Mouse (Mus musculus) CD4-positive, CD25-positive, alpha-beta regulatory T cell, adult 4 months (primary cell): ENCODE data around the gene Gm20741. TPM values are rescaled to one million over a fixed set of nuclear protein-coding genes. Genes with fewer than 3 reads are reported as not detected.

Experiments
- ATAC-seq: one replicate; pipeline ENCODE4 v1.8.0; 2017
- polyA plus RNA-seq, 2 experiments: library from polyadenylated mRNA; unstranded; fragments of 100-300 nt; shearing (Covaris generic); gene quantifications; one replicate each; pipeline ENCODE4 v1.2.1; 2017

Gm20741 gene
- polyA plus RNA-seq = not detected

DNA sequence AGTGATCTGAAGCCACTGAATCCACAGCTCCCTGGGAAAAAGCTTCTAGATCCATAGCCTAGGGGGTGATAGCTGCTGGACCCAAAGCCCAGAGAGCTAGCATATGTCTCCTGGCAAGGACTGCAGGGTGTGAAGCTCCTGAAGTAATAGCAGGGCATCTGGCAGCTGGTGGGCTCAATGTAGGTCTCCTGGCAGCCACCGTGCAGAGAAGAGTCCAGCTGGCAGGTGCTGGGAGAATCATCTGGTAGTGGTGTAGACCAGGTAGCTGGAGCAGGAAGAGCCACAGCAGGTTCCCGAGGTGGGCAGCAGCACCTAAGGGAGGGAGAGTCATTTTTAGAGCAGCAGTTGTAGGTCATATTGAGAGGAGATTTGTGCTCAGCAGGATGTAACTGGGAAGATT is at the start of gene Gm20741:
Gene Gm20741, minus strand, starts transcription at position 394 of the 400 bp plus-strand sequence.
- no peak for ATAC-seq

DNA sequence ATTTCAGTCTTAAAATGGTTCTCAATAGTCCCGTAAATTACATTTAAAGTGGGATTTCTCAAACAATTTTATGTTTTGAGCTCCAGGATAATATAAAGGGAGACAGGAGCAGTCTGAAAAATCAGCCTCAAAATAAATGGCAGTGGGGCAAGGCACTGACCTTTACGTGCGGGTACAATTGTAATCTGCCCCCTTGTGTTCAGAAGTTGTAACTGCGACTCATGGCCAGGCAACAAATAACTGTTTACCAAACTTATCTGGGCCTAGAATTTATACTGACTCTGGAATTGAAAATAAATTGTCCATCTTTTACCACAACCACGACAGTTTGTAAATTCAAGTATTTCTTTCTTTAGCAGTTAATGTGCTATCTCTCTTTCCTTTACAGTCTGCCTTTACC is 39.4 kb upstream of the Gm20741 start:
- ATAC-seq = no peak

DNA sequence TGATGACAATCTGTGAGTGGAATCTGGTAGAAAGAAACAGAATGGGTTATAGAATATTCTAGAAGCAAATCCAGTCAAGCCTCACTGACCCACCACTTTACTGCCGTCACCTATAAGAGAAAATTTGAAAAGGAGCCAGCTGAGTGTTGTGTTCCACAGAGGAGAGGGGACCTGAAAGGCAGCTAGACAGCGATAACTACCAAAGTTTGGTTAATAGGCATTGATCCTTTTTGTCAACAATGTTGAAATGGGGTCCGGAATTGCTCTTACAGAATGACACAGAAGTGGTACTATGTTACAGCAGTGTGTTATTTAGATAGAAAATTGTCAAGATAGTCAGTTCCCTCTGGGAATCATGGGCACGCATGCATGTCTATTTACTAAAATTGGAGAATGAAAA is 36.5 kb upstream of the Gm20741 start:
- ATAC-seq = no peak

DNA sequence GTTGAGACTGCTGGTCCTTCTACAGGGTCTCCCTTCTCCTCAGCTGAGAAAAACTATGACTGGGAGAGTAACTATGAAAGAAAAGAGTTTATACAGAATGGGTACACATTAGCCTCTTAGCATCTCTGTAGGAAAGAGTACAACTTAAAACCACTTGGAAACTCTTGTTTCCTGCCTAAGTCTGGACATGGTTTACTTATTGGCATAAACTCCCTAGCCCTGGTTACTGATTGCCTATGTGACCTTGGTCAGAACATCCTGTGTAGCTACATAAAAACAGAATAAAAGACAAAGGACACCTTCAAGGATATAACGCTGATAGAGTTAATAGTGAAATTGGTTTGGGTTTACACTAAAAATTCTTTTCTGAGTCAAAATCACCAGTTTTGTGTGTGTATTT is 35.3 kb upstream of the Gm20741 start:
- ATAC-seq = no peak

DNA sequence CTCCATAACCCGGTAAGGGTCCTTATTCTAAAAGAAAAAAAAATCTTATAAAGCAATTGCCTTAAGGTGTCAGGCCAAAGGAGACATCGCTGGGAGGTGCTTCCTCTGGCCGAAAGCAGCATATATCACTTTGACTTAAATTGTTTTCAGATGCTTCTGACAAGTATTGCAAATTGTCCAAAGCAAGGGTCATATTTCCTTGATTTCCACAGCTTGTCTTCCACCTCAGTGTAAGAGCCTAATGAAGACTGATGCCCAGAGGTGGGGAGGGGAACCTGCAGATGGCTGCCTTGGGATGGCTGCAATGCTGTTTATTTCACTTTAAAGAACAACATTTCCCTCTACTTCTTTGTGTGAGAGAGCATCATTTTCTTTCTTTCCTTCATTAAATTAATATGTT is 15.0 kb upstream of the Gm20741 start:
- no peak for ATAC-seq

DNA sequence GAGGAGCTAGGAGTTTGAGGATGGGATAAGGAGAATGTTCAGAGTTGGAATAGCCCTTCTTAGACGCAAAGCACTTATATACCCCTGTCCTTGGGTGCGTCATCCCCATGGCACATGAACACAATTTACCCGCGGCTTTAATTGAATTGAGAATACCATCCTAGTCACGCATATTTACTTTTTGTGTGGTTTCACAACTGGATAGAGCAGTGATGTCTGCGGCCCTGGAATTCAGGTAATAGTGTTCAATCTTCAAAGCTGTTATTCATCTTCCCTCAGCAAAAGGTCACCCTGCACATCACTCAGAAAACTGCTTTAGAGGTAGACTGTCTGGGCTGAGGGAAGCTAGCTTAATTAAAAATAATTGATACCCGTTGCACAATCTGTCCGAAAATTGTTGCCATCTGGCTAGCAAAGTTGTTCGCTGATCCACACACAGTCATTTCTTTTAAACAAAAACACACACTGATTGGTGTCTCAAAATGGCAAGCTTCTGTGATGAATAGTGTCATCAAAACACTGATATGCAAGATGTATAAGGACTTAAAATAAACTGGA is 14.2 kb upstream of the Gm20741 start, which contains the start of gene Krtap14:
Gene Krtap14, minus strand, starts transcription at position 51 of the 558 bp plus-strand sequence.
- ATAC-seq = no peak

DNA sequence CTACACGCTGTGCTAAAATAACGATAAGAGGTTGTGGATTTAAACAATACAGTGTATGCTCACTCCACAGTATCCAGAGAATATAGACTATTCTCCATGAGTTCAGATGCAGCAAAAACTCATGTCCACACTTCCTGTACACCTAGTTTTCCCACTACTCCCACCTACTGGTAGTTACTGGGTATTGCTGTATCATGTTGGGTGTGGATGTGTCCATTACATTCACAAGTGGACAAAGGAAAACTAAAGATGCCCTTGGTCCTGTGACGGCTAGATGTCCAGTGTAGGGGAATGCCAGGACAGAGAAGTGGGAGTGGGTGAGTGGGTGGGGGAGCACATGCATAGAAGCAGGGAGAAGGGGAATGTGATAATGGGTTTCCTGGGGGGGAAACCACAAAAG is 11.7 kb upstream of the Gm20741 start:
- ATAC-seq = no peak

DNA sequence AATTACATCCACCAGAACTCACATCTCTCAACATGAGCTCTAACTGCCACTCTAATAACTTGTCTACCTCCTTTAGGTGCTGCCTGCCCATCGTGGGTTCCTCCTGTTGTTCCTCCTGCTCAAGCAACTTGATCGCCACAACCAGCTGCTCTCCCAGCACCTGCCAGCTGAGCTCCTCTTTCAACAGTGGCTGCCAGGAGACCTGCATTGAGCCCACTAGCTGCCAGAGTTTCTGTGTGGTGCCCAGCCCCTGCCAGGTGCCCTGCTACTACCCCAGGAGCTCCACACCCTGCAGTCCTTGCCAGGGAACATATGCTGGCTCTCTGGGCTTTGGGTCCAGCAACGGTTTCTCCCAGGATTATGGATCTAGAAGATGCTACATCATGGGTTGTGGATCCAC is 8.0 kb upstream of the Gm20741 start, which contains the start of gene Krtap15:
Gene Krtap15, plus strand, starts transcription at position 150 of the 400 bp plus-strand sequence.
- no peak for ATAC-seq

DNA sequence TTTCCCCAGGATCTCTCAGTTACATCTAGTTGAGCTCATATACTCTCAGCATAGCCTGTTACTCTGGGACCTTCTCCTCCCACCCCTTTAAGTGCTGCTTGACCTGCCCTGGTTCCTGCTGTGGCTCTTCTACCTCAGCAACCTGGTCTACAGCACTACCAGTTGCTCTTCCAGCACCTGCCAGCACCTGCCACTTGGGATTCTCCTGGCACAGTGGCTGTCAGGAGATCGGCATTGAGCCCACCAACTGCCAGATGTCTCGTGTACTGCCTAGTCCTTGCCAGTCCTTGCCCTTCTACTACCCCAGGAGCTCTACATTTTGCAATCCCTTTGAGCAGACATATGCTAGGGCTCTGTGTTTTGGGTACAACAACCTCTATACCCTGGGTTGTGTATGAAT is 25.2 kb downstream of the Gm20741 start:
- no peak for ATAC-seq

DNA sequence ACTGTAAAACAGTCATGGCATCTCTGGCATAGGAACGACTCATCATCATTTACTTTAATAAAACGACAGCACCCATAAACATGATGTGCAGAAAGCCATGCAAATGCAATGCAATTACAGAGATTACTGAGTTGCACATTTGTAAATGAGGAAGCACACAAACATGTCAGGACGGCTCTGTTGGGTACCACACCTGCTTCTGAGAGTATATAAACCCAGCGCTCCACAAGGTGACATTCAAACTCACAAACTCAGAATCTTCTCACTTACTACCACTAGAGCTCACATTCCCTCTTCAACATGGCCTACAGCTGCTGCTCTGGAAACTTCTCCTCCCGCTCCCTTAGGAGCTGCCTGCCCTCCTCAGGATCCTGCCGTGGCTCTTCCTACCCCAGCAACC is 34.4 kb downstream of the Gm20741 start, which contains the start of gene Gm5965:
Gene Gm5965, plus strand, starts transcription at position 301 of the 400 bp plus-strand sequence.
- ATAC-seq = no peak

DNA sequence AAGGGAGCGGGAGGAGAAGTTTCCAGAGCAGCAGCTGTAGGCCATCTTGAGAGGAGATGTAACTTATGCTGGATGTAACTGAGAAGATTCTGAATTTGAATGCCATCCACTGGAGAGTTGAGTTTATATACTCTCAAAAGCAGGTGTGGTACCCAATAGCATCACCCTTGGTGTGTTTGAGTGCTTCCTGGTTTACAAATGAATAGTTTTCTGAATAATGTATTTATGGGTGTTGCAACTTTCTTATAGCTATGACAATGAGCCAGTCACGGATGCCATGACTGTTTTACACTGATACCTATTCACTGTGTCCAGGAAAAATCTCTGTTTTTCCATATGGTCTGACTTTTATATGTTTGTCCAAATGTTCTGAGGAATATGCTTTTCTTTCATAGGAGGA is 37.9 kb downstream of the Gm20741 start, which contains the start of gene 2310057N15Rik:
Gene 2310057N15Rik, minus strand, starts transcription at position 101 of the 400 bp plus-strand sequence.
- no peak for ATAC-seq

Other genes with a start within 250 kb of the Gm20741 start
- gene Cldn8, start 249.0 kb downstream of the Gm20741 start, polyA plus RNA-seq = not detected
- not detected for gene Krtap24-1, start 199.9 kb downstream of the Gm20741 start, polyA plus RNA-seq
- not detected for gene 2310079G19Rik, start 184.6 kb downstream of the Gm20741 start, polyA plus RNA-seq
- gene Krtap26-1, start 164.4 kb downstream of the Gm20741 start, polyA plus RNA-seq = not detected
- gene Krtap27-1, start 140.5 kb downstream of the Gm20741 start, polyA plus RNA-seq = not detected
- gene 2310061N02Rik, start 104.3 kb downstream of the Gm20741 start, polyA plus RNA-seq = not detected
- not detected for gene Krtap13-1, start 83.4 kb downstream of the Gm20741 start, polyA plus RNA-seq
- not detected for gene Krtap13, start 60.6 kb downstream of the Gm20741 start, polyA plus RNA-seq
- gene 2310034C09Rik, start 53.4 kb downstream of the Gm20741 start, polyA plus RNA-seq = not detected
- not detected for gene 2310057N15Rik, start 38.0 kb downstream of the Gm20741 start, polyA plus RNA-seq
- not detected for gene Gm5965, start 34.3 kb downstream of the Gm20741 start, polyA plus RNA-seq
- gene Krtap15, start 8.0 kb upstream of the Gm20741 start, polyA plus RNA-seq = not detected
- not detected for gene Krtap14, start 13.9 kb upstream of the Gm20741 start, polyA plus RNA-seq
- gene Krtap19-1, start 57.2 kb upstream of the Gm20741 start, polyA plus RNA-seq = not detected
- not detected for gene Krtap19-2, start 62.0 kb upstream of the Gm20741 start, polyA plus RNA-seq
- gene Krtap19-3, start 65.8 kb upstream of the Gm20741 start, polyA plus RNA-seq = not detected
- not detected for gene Krtap19-4, start 72.9 kb upstream of the Gm20741 start, polyA plus RNA-seq
- gene Krtap19-5, start 84.2 kb upstream of the Gm20741 start, polyA plus RNA-seq = not detected
- gene Krtap19-9b, start 120.0 kb upstream of the Gm20741 start, polyA plus RNA-seq = not detected
- not detected for gene Krtap16-3, start 150.7 kb upstream of the Gm20741 start, polyA plus RNA-seq
- gene Krtap22-2, start 198.5 kb upstream of the Gm20741 start, polyA plus RNA-seq = not detected
- gene Gm10229, start 203.1 kb upstream of the Gm20741 start, polyA plus RNA-seq = not detected
- gene Krtap6-1, start 219.5 kb upstream of the Gm20741 start, polyA plus RNA-seq = not detected
- not detected for gene Gm10228, start 229.3 kb upstream of the Gm20741 start, polyA plus RNA-seq
- gene Krtap6-5, start 235.7 kb upstream of the Gm20741 start, polyA plus RNA-seq = not detected